Mouse (Mus musculus): Measurements from ENCODE around the gene Prr12.
"Not testable (repeated sequence)": the region's sequence is repeated elsewhere in the genome, so short reads cannot be mapped to it uniquely, and the experiment has no call there.

Gene Prr12

DNA sequence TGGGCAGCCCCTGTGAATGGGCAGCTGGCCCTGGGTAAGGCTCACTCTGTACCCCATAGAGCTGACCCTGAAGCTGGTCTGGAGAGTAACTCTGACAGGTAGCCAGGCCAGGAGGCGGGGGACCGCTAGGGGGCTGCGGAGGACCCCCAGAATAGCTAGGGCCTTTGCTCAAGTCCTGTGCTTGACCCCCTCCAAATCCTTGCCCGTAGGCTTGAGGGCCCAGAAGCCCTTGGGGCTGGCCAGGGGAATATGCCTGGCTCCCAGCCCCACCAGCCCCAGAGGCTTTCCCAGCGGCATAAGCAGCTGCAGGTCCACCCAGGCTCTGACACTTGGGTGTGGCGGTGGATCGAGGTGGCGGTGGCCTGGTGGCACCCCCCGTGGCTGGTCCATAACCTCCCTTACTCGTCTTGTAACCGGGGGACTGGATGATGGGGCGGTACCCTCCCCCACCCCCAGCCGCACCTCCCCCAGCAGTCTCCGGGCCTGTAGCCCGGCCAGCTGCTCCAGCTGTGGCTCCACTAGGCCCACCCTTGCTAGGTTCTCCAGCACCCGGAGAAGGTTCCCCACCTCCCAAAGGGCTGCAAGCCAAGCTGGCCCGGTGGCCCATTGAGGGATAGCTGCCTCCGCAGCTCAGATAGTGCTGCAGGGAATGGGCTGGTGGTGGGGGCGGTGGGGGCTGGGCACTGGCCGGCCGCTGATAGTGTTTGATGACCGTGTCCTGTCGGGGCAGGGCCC, 3.6 kb downstream of the Prr12 start:
- no peak for DNase-seq

DNA sequence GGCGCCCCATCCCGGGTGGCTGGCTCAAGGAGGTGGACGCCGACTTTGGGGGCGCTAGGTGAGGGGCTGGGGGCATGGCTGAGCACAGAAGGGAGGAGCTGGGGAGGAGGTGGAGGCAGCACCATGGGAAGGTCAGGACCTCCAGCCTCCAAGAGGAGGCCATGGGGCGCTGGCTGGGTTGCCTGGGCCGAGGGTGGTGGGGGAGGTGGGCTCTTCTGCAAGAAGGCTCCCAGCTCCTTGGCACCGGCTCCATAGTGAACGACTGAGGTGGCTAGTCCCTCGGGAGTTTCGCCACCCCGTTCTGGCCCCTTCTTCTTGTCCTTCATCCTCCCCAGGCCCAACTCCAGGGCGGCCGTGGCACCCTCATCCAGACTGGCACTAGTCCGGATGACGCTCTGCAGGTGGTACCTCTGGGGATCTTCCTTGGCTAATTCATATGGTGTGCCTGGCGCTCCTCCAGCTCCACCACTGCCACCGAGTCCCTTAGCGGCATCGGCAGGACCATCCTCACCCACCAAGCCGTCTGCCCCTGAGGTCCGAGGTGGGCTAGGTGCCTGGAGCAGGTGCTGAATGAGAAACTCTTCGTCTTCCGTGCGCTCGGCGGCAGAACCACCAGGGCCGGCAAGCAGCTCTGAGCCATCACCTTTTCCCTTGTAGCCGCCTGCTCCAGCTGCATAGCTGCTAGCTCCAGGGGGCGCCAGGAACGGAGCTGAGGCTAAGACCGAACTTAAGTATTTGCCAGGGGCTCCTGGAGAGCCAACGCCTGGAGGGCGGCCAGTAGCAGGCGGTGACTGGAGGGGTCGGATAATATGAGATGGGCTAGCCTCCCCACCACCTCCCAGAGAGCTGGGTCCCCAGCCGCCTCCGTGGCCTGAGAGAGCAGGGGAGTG, 4.4 kb downstream of the Prr12 start:
- no peak for DNase-seq

- no peak for DNase-seq
These were observed 5.2 kb downstream of the Prr12 start for GRCm38 (mm10) chr7:45047491-45047890.

- DNase-seq: no peak
These were observed 5.8 kb downstream of the Prr12 start for GRCm38 (mm10) chr7:45046853-45047350.

GRCm38 (mm10) chr7:45045741-45046140, 6.9 kb downstream of the Prr12 start:
- no peak for DNase-seq

DNA sequence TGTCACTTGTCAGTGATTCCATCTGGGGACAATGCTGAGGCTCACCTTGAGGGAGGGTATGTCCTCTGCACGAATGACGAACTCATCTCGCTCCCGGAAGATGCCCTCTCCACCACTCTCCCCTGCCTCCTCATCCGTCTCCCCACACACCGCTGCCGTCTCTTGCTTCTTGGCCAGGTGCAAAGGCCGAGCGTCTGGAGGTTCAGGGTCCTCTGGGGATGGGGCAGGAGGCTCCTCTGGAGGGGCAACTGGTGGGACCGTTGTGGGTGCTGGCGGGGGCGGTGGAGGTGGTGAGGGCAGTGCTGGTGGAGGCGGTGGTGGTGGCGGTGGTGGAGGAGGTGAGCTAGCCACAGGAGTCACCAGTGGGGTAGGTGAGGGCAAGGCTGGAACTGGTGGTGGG, 9.4 kb downstream of the Prr12 start:
- no peak for DNase-seq

- no peak for DNase-seq
These were observed 11.8 kb downstream of the Prr12 start for GRCm38 (mm10) chr7:45040851-45041250.

DNA sequence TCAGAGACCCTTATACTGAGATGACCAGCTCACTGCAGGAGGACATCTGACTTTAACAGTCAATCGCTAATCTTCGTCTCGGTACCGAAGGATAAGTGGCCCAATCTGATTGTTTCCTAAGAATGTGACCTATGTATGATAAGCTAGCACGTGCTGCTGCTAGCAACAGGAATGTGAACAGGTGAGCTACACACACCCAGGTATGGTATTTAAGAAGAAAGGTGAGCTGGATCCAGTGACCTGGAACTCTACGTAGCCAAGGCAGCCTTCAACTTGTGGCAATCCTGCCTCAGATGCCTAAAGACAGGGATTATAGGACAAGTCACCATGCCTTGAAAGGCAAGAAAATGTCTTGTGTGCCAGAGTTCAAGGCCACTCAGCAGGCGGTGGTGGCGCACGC, 14.3 kb downstream of the Prr12 start:
- no peak for DNase-seq

DNA sequence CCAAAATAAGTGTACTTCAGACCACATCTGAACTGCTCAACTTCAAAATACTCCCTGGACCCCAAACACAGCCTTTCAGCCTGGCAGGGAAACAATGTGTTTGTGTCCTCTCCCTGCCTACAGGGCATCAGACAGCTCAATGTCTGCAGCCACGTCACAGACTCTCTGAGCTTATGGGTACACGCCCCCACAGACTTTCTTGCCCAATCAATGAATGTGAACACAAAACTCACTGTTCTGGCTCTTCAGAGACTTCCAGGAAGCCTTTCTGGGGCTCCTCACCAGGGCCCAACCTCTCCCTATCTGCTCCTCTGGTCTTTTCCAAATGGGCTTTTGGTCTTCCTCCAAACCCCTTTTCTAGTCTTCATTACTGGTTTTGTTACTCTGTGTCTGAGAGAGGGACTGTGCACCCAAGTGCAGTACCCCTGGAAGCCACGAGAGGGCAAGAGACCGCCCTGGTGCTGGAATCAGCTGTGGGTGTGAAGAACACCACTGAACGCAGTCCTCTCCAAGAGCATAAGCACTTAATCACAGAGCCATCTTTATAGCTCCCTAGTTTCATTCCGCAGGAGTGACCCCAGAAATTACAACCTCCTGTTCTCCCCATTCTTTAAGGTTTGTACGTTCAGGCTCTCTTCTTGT, 14.8 kb downstream of the Prr12 start:
- no peak for DNase-seq

GRCm38 (mm10) chr7:45036702-45037101, 16.0 kb downstream of the Prr12 start:
- DNase-seq: no peak

GRCm38 (mm10) chr7:45035631-45036030, 17.1 kb downstream of the Prr12 start:
- DNase-seq: no peak

- no peak for DNase-seq
These were observed 18.8 kb downstream of the Prr12 start for GRCm38 (mm10) chr7:45033722-45034359.

- DNase-seq: no peak
These were observed 21.8 kb downstream of the Prr12 start for GRCm38 (mm10) chr7:45030857-45031256.

- DNase-seq: no peak
These were observed 22.7 kb downstream of the Prr12 start for GRCm38 (mm10) chr7:45029995-45030394.

- DNase-seq: no peak
These were observed 24.3 kb downstream of the Prr12 start for GRCm38 (mm10) chr7:45028351-45028750.

DNA sequence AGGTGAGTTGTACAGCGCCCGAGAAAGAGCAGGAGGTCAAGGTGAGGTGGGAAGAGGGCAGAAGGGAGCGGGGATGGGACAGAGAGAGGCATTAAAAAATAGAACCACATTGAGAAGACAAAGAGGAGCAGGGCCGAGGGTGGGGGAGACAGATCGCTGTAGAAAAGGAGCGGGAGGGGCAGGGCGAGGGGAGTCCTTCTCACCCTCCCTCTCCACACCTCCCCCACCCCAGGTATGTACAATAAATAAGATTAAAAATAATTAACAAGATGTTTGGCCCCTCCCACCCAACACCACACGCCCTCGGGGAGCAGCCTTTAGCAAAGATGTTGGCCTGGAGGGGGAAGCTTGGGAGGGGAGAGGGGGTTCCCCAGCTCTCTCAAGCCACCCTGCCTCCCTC, 24.9 kb downstream of the Prr12 start:
- no peak for DNase-seq

- DNase-seq: no peak
These were observed 26.4 kb downstream of the Prr12 start for GRCm38 (mm10) chr7:45026256-45026655.

DNA sequence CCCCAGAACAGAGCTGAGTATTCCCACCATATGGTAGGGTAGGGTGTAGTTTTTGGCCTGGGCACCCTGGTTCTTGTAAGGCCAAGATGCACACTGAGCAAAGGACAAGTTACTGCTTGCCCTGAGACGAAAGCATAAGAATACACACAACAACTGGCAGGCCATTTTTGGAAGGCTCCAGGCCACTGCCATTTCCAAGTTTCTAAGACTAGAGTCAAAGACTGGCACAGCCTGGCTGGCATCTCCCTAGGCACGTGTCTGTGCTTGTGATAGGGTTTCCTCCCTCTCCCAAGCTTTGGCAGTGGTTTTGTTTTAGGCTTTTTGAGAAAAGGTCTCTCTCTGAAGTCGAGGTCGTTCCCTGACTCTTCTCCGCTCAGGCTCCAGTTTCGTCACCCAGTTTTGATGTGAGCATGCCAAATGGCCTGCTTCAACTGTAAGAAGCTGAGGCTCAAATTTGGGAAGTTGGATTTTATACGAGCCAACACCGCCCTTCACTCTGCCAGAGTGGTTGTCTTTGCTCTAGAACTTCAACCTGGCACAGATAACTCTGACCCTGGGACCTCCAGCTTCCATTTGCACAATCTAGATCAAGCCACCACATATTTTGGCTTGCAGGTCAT, 27.0 kb downstream of the Prr12 start:
- no peak for DNase-seq

DNA sequence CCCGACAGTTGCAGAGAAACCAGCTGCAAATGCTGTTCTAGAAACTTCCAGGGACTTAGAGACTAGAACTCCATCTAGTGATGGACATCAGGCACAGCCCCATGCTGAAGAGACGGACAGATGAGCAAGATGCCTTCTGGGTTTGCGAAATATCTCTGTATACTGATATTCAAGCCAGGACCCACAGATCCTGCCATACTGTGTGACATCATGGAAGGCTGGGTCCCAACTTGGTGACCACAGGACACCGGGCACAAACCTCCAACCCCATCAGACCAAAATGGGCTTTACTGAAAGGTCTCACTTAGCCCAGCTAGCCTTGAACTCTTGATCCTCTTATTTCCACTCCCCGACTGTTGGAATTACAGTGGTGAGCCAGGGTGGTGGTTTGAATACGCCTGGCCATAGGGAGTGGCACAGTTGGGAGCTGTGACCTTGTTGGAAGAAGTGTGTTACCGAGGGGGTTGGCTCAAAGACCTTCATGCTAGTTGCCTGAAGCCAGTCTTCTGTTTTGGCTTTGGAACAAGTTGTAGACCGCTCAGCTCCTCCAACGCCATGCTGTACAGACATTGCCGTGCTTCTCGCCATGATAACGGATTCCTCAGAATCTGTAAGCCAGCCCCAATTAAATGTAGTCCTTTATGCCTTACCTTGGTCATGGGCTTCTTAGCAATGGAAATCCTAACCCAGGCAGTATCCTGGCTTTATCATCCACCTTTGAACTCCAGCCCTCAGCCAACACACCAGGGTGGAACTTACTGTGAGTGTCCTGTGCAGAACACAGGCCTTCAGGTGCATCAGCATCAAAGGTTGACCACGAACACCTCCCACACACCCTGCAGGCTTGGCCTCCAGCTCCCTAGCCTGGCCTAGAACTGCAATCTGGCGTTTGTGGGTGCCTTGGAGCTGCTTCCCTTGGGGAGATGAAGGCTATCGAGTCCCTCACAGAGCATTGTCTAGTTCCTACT, 28.1 kb downstream of the Prr12 start:
- DNase-seq: no peak

DNA sequence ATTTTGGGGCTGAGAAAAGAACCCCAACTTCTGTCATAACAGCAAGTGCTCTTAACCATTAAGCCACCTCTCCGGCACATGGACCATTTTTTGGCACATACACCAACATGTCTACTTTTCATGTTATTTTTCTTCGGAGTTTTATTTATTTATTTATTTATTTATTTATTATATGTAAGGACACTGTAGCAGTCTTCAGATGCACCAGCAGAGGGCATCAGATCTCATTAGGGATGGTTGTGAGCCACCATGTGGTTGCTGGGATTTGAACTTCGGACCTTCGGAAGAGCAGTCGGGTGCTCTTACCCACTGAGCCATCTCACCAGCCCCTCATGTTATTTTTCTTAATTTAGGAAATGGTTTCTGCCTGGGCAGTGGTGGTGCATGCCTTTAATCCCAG, 29.0 kb downstream of the Prr12 start:
- not testable (repeated sequence) for DNase-seq

- no peak for DNase-seq
These were observed 32.5 kb downstream of the Prr12 start for GRCm38 (mm10) chr7:45020225-45020624.

Data from right cerebral cortex, postnatal 14 days (tissue).